Mouse (Mus musculus) heart, adult 2 months (tissue): ENCODE measurements around the gene Arel1. TPM values are rescaled to one million over a fixed set of nuclear protein-coding genes. Genes with fewer than 3 reads are reported as not detected.

Source experiments
- DNase-seq, 2 experiments: peaks; one replicate each; pipeline ENCODE4 v3.0.0; 2021
- H3K27ac ChIP-seq: fragments of 200-600 bp; 2 replicates; pipeline ENCODE4 v1.8.1; 2022
- H3K27me3 ChIP-seq: fragments of 200-500 bp; 2 replicates; pipeline ENCODE4 v1.6.1; 2012; ENCODE audit warnings: mild to moderate bottlenecking, low read length, inconsistent platforms, mixed read lengths; ENCODE audit not compliant: control insufficient read depth, insufficient read depth
- H3K36me3 ChIP-seq: fragments of 200-500 bp; 2 replicates; pipeline ENCODE4 v1.6.1; 2012; ENCODE audit warnings: low read length, inconsistent platforms; ENCODE audit not compliant: control insufficient read depth, insufficient read depth
- H3K4me1 ChIP-seq: fragments of 200-500 bp; 2 replicates; pipeline ENCODE4 v1.6.1; 2011; ENCODE audit warnings: low read length; ENCODE audit not compliant: control insufficient read depth, insufficient read depth
- H3K4me3 ChIP-seq: fragments of 200-600 bp; 2 replicates; pipeline ENCODE4 v1.8.1; 2022
- H3K79me2 ChIP-seq: fragments of 200-500 bp; replicated peaks from 2 replicates; pipeline ENCODE4 v1.6.1; 2012; ENCODE audit warnings: mild to moderate bottlenecking, inconsistent platforms, low read length, moderate library complexity, mixed read lengths; ENCODE audit not compliant: control insufficient read depth, insufficient read depth
- H3K9ac ChIP-seq: fragments of 200-500 bp; 2 replicates; pipeline ENCODE4 v1.6.1; 2012; ENCODE audit warnings: low read depth, mild to moderate bottlenecking, control low read depth, inconsistent platforms, low read length, mixed read lengths
- CTCF ChIP-seq: fragments of 200-600 bp; IDR thresholded peaks from 2 replicates; pipeline ENCODE4 v1.8.1; 2022; ENCODE audit warnings: antibody characterized with exemption, mild to moderate bottlenecking, moderate library complexity
- EP300 ChIP-seq: fragments of 200-500 bp; IDR thresholded peaks from 2 replicates; pipeline ENCODE4 v1.6.1; 2011; ENCODE audit warnings: low read depth, low read length, control low read depth; ENCODE audit not compliant: insufficient read depth
- POLR2A ChIP-seq: fragments of 200-500 bp; IDR thresholded peaks from 2 replicates; pipeline ENCODE4 v1.6.1; 2011; ENCODE audit warnings: mild to moderate bottlenecking, low read depth, low read length, control low read depth; ENCODE audit not compliant: insufficient read depth
- WGBS: fragments of 180-500 bp; shearing (Covaris S2); methylation state at CpG from one replicate; pipeline ENCODE4 v1.1.7; 2018; 5-methylcytosine and 5-hydroxymethylcytosine counted together
- intact Hi-C: fragments of 180-260 bp; cut with DNase I; formaldehyde crosslinking; loops from one replicate; pipeline ENCODE4 v1.15.1; 2025
- long read RNA-seq: library from polyadenylated mRNA; stranded (forward); transcript quantifications from one replicate; pipeline ENCODE4 v2.0.0, GENCODE M21; 2021
- polyA plus RNA-seq: library from polyadenylated mRNA; depleted of rRNA; stranded (reverse); fragments of >200 nt; gene quantifications from 2 replicates; pipeline ENCODE4 v1.2.3, GENCODE M21; 2012; rRNA removed
- total RNA-seq, 2 experiments: library from RNA; stranded (reverse); gene quantifications; 2 replicates each; pipeline ENCODE4 v1.2.3; 2021

Gene Arel1
- total RNA-seq (10 to 100 TPM; 34.9 to 45.2 TPM), polyA plus RNA-seq (29.5 and 45.9 TPM in 2 replicates)
- long read RNA-seq, full-length matches to known transcripts: 3 of 18 reads
- long read RNA-seq, partial matches to known transcripts: 4 of 18 reads
- long read RNA-seq, other reads (novel, unspliced or antisense): 11 of 18 reads

GRCm38 (mm10) chr12:84970428-84971096 lies at the start of gene Arel1, which contains the start of gene Fcf1:
Gene Arel1 (minus strand): TSS chr12:84970900.
Gene Fcf1 (plus strand): TSS chr12:84970897.
- Histone ChIP-seq H3K36me3 (peaks cover 4% of the 10 kb centered on the region; the same call in 1 of the 2 replicates), H3K27ac (peak within 1 kb of the TSS; percentile 83), H3K79me2 (no peaks in the 10 kb centered on the region), H3K27me3 (no peaks in the 10 kb centered on the region), H3K4me3 (peak within 1 kb of the TSS; percentile 92), H3K9ac (peak within 1 kb of the TSS; percentile 80), H3K4me1 (peaks cover 2% of the 10 kb centered on the region)
- peak; percentile 91 to 92 for DNase-seq
- intact Hi-C loops: loop anchor here (1.0 to 5.0 kb wide), 2 partner anchors 26 to 48 kb away; partner anchors contain the start of gene Ylpm1
- under 1% methylated on average over 42 of the region's 42 CpGs for WGBS
- TF ChIP-seq CTCF: no peak
- TF ChIP-seq POLR2A: peak; percentile 85
- 0 out of 2 replicates have a peak, but pooled peaks have one; percentile 9 for TF ChIP-seq EP300

- H3K4me1 ChIP-seq: peaks cover 4% of the 10 kb centered on the region
- TF ChIP-seq CTCF: no peak
- TF ChIP-seq EP300: no peak
- no peak for TF ChIP-seq POLR2A
- H3K9ac ChIP-seq: no peak overlapping the region
- no peak overlapping the region for H3K4me3 ChIP-seq
- no peaks in the 10 kb centered on the region for H3K27me3 ChIP-seq
- H3K27ac ChIP-seq: no peak overlapping the region
- H3K36me3 ChIP-seq: no peaks in the 10 kb centered on the region; the same call in none of the 2 replicates
- no peak for DNase-seq
- WGBS: 84% methylated on average over 2 of the region's 2 CpGs
- intact Hi-C loops: no loop called here
- H3K79me2 ChIP-seq: peaks cover 1% of the 10 kb centered on the region
Observed at GRCm38 (mm10) chr12:85012185-85012584, 41.5 kb upstream of the Arel1 start.

- intact Hi-C loops: no loop called here
- H3K9ac ChIP-seq: no peak overlapping the region
- DNase-seq: no peak
- H3K27me3 ChIP-seq: no peaks in the 10 kb centered on the region
- WGBS: 72% methylated on average over 2 of the region's 2 CpGs
- peaks cover 4% of the 10 kb centered on the region for H3K4me1 ChIP-seq
- H3K4me3 ChIP-seq: no peak overlapping the region
- peaks cover 2% of the 10 kb centered on the region for H3K36me3 ChIP-seq
- H3K27ac ChIP-seq: no peak overlapping the region
- peaks cover 1% of the 10 kb centered on the region for H3K79me2 ChIP-seq
- TF ChIP-seq CTCF (no peak), EP300 (no peak), POLR2A (no peak)
Observed at GRCm38 (mm10) chr12:85010541-85010940, 39.8 kb upstream of the Arel1 start.

GRCm38 (mm10) chr12:85009776-85010175 lies 39.1 kb upstream of the Arel1 start:
- Histone ChIP-seq H3K4me3 (no peak overlapping the region), H3K27ac (no peak overlapping the region), H3K4me1 (peaks cover 4% of the 10 kb centered on the region), H3K9ac (no peak overlapping the region), H3K27me3 (no peaks in the 10 kb centered on the region), H3K79me2 (peaks cover 1% of the 10 kb centered on the region), H3K36me3 (peaks cover 2% of the 10 kb centered on the region)
- DNase-seq: no peak
- intact Hi-C loops: no loop called here
- WGBS: 64% methylated on average over 1 of the region's 1 CpGs
- no peak for TF ChIP-seq POLR2A
- no peak for TF ChIP-seq EP300
- no peak for TF ChIP-seq CTCF

GRCm38 (mm10) chr12:85007021-85007420 lies 36.3 kb upstream of the Arel1 start:
- TF ChIP-seq POLR2A: no peak
- TF ChIP-seq CTCF: no peak
- no peak for TF ChIP-seq EP300
- Histone ChIP-seq H3K36me3 (peaks cover 5% of the 10 kb centered on the region), H3K27ac (no peak overlapping the region), H3K4me1 (peaks cover 5% of the 10 kb centered on the region), H3K27me3 (no peaks in the 10 kb centered on the region), H3K9ac (no peak overlapping the region), H3K4me3 (no peak overlapping the region), H3K79me2 (peaks cover 5% of the 10 kb centered on the region)
- intact Hi-C loops: no loop called here
- DNase-seq: no peak

GRCm38 (mm10) chr12:85006206-85006605 lies 35.5 kb upstream of the Arel1 start:
- WGBS: 75% methylated on average over 1 of the region's 1 CpGs
- intact Hi-C loops: no loop called here
- TF ChIP-seq CTCF (no peak), POLR2A (no peak)

More at GRCm38 (mm10) chr12:85006206-85006605, 35.5 kb upstream of the Arel1 start:
- Histone ChIP-seq H3K27ac (no peak overlapping the region), H3K4me3 (no peak overlapping the region), H3K27me3 (no peaks in the 10 kb centered on the region), H3K79me2 (peaks cover 5% of the 10 kb centered on the region), H3K36me3 (peaks cover 5% of the 10 kb centered on the region), H3K4me1 (peaks cover 5% of the 10 kb centered on the region), H3K9ac (no peak overlapping the region)
- no peak for DNase-seq
